Mouse (Mus musculus) olfactory bulb, adult 2 months (tissue): ENCODE results near the gene Uggt1. TPM values are rescaled to one million over a fixed set of nuclear protein-coding genes. Genes with fewer than 3 reads are reported as not detected.

Source experiments
- H3K27ac ChIP-seq: fragments of 200-500 bp; 2 replicates; pipeline ENCODE4 v1.5.1; 2012; ENCODE audit warnings: low read depth, low read length; ENCODE audit not compliant: insufficient read depth
- H3K4me1 ChIP-seq: fragments of 200-500 bp; 2 replicates; pipeline ENCODE4 v1.6.1; 2012; ENCODE audit warnings: low read length; ENCODE audit not compliant: control insufficient read depth, insufficient read depth
- H3K4me3 ChIP-seq: fragments of 200-500 bp; 2 replicates; pipeline ENCODE4 v1.5.1; 2012; ENCODE audit warnings: mild to moderate bottlenecking, low read depth, low read length, moderate library complexity; ENCODE audit not compliant: insufficient read depth
- CTCF ChIP-seq: fragments of 200-500 bp; IDR thresholded peaks from 2 replicates; pipeline ENCODE4 v1.5.1; 2012; ENCODE audit warnings: low read depth, mild to moderate bottlenecking, low read length, moderate library complexity; ENCODE audit not compliant: insufficient read depth
- POLR2A ChIP-seq: fragments of 200-500 bp; IDR thresholded peaks from 2 replicates; pipeline ENCODE4 v1.6.1; 2012; ENCODE audit warnings: mild to moderate bottlenecking, low read depth, low read length, moderate library complexity; ENCODE audit not compliant: insufficient read depth
- WGBS: fragments of 180-500 bp; shearing (Covaris S2); methylation state at CpG from one replicate; pipeline ENCODE4 v1.1.7; 2018; 5-methylcytosine and 5-hydroxymethylcytosine counted together
- polyA plus RNA-seq: library from polyadenylated mRNA; stranded (reverse); fragments of >200 nt; gene quantifications from 2 replicates; pipeline ENCODE4 v1.2.4, GENCODE M21; 2012; ENCODE audit warnings: low replicate concordance; ENCODE audit not compliant: missing spikeins, insufficient read depth, insufficient read length

The Uggt1 gene
- polyA plus RNA-seq, 1 experiment, result not detected

DNA sequence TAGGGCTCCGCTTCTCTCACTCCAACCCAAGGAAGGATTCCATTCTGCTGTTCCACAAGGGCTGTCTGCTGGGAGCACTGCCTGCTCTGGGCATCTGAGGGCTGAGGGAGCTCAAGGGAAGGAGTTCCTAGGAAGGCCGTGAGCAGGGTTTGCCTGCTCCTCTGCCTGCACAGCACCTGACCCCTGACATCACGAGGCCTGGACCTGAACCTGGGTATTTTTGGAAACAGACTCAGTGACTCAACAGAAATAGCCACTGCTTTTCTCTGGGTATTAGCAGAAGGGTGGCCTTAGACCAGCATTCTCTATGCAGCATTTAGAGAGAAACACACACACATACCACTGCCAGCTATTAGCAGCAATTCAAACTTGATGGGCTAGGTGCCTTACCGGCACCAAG is 146.1 kb downstream of the Uggt1 start:
- no peak overlapping the region for H3K27ac ChIP-seq
- TF ChIP-seq POLR2A, result no peak
- TF ChIP-seq CTCF, result no peak
- WGBS, result 86% methylated on average over 4 of the region's 4 CpGs
- H3K4me3 ChIP-seq, result no peak overlapping the region
- H3K4me1 ChIP-seq, result peaks cover 18% of the 10 kb centered on the region

DNA sequence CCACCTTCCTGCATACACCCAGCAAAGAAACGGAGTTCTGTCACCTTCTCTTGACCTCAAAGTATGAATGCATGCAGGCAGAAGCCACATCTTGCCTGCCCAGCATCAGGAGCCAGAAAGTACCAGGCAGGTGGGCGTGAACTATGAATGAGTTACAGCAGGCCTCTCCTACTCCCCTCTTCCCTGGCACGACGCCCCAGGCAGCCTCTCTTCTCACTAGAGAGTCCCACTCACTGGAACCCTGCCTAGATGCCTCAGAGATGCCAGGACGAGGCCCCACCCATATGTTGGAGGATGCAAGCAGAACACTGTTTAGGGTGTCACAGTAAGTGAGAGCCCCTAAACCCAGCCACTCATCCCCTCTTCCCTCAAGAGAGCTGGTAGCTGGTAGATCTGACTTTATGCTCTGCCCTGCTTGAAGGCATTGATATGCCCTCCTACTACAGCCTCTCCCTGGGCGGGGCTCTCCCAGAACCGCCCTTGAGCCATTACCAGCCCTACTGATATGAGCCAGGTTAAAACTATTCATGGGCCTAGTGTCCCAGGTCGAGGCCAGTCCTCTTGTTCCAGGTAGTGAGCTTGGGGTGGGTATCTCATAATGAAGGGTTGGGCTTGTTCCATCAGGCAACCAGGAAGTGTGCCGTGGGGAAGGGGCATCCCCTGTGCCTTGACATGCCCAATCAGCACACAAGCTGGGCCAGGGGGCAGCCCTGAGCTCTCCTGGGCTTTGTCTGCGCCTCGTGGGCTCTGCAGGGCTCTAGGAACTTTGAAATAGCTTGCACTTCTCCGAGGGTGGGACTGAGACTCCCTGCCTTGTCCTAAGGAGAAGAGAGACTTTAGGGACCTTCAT is 148.9 kb downstream of the Uggt1 start:
- H3K27ac ChIP-seq, result no peak overlapping the region
- peaks cover 18% of the 10 kb centered on the region for H3K4me1 ChIP-seq
- H3K4me3 ChIP-seq, result no peak overlapping the region
- WGBS, result 53% methylated on average over 12 of the region's 12 CpGs
- no peak for TF ChIP-seq CTCF
- TF ChIP-seq POLR2A, result no peak

DNA sequence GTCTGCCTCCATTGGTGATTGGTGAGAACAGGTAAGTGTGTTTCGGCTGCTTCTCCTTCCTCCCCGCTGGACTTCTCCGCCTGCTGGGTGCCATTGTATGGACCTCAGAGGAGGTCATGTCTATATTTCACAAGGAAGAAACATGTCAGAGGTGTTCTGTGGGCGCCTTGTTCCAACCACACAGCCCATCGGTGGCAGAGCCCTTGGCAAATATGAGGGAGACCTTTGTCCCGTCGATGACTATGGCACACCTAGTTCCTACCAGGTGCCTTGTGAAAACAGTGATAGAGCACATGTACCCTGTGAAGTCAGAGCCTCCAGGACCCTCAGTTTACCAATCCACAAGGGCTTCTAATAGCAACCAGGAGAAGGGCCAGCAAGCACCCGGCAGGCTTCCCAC is 150.8 kb downstream of the Uggt1 start:
- H3K4me3 ChIP-seq, result no peak overlapping the region
- peaks cover 30% of the 10 kb centered on the region for H3K4me1 ChIP-seq
- no peak for TF ChIP-seq POLR2A
- TF ChIP-seq CTCF, result no peak
- 95% methylated on average over 8 of the region's 8 CpGs for WGBS
- H3K27ac ChIP-seq, result no peak overlapping the region

DNA sequence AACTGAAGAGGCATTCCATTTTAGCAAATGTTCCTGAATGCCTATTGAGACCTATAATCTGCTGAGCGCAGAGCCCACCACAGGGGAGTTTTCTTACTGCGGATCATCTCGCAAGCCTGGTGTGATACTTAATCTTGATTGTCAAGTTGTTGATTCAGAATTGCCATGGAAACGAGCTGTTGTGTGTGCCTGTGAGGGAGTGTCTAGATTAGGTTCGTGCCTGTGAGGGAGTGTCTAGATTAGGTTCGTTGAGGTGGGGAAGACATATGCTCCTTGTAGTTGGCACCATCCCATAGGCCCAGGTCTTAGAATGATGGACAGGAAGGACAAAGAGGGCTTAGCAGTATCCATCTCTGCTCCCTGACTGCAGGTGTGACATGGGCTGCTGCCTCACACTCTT is 153.3 kb downstream of the Uggt1 start:
- H3K4me1 ChIP-seq, result peaks cover 34% of the 10 kb centered on the region
- WGBS, result 85% methylated on average over 6 of the region's 6 CpGs
- no peak overlapping the region for H3K27ac ChIP-seq
- no peak for TF ChIP-seq CTCF
- no peak overlapping the region for H3K4me3 ChIP-seq

DNA sequence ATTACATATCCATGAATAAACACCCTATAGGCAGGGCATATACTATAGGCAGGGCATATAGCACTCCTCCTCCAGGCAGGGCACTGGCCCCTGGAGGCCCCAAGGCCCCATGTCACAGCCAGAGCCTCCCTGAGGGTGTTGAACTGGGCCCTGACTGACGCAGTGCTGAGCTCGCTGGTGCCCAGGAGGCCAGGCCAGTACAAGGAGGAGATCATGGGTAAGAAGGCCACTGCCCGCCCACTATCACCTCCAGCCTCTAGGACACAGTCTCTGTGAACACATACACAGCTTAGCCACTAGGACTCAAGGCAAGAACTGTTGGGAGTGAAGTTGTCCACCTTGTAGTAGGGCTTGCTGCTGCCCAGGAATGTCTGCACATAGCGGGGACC is 153.8 kb downstream of the Uggt1 start:
- no peak overlapping the region for H3K27ac ChIP-seq
- TF ChIP-seq POLR2A (no peak), CTCF (no peak)
- peaks cover 29% of the 10 kb centered on the region for H3K4me1 ChIP-seq
- WGBS, result 98% methylated on average over 4 of the region's 4 CpGs
- no peak overlapping the region for H3K4me3 ChIP-seq

Other genes starting within 250 kb of the Uggt1 start
- not detected in 2 replicates for gene Hs6st1, start 176.3 kb downstream of the Uggt1 start, polyA plus RNA-seq
- not detected in 2 replicates for gene Neurl3, start 30.0 kb upstream of the Uggt1 start, polyA plus RNA-seq
- gene Arid5a, start 63.0 kb upstream of the Uggt1 start, polyA plus RNA-seq, result not detected in 2 replicates
- gene Kansl3, start 124.5 kb upstream of the Uggt1 start, polyA plus RNA-seq, result 336 TPM in 1 of 2 replicates, not detected in the other
- not detected in 2 replicates for gene Fer1l5, start 127.6 kb upstream of the Uggt1 start, polyA plus RNA-seq
- gene Lman2l, start 200.6 kb upstream of the Uggt1 start, polyA plus RNA-seq, result not detected in 2 replicates
- not detected in 2 replicates for gene Cnnm4, start 226.9 kb upstream of the Uggt1 start, polyA plus RNA-seq